Mouse (Mus musculus): ENCODE results near the gene Nptx1.

The Nptx1 gene

GRCm38 (mm10) chr11:119491690-119492087 is 55.9 kb downstream of the Nptx1 start:
- no peak for DNase-seq (ENCODE audit: low spot score)

GRCm38 (mm10) chr11:119490861-119491689 is 56.5 kb downstream of the Nptx1 start, which contains the start of gene Endov:
TSS of gene Endov (plus strand) at chr11:119491347.
- DNase-seq (ENCODE audit: low spot score) = peak; percentile 97
